Mouse (Mus musculus) ES-E14 (cell line): ENCODE data around the gene Aacs.

Source experiments
- CHD2 ChIP-seq: IDR thresholded peaks from 2 replicates; pipeline ENCODE4 v1.6.1; 2014; ENCODE audit warnings: mild to moderate bottlenecking, low read depth, low read length, inconsistent platforms
- HCFC1 ChIP-seq: IDR thresholded peaks from 2 replicates; pipeline ENCODE4 v1.6.1; 2012; ENCODE audit warnings: low read length, inconsistent platforms, borderline replicate concordance; ENCODE audit not compliant: insufficient read depth
- ZC3H11A ChIP-seq: IDR thresholded peaks from 2 replicates; pipeline ENCODE4 v1.6.1; 2012; ENCODE audit warnings: low read depth, mild to moderate bottlenecking, inconsistent platforms, low read length, borderline replicate concordance
- ZNF384 ChIP-seq: IDR thresholded peaks from 2 replicates; pipeline ENCODE4 v1.6.1; 2012; ENCODE audit warnings: low read depth, low read length, inconsistent platforms

- TF ChIP-seq HCFC1 (no peak), ZNF384 (no peak), ZC3H11A (no peak), CHD2 (no peak)
Measured at GRCm38 (mm10) chr5:125486088-125486487, 10.5 kb downstream of the Aacs start.
